Mouse (Mus musculus) intestine, embryonic 16.5 days (tissue): ENCODE measurements around the gene Itgb7. TPM values are rescaled to one million over a fixed set of nuclear protein-coding genes. Genes with fewer than 3 reads are reported as not detected.

ENCODE experiments used
- ATAC-seq: fragments of 200-750 bp; cut with Nextera tagmentation; 2 replicates; pipeline ENCODE4 v1.8.0; 2017; ENCODE audit warnings: moderate TSS enrichment, moderate library complexity
- H3K27ac ChIP-seq: fragments of 300-500 bp; sonication (generic); 2 replicates; pipeline ENCODE4 v1.5.1; 2014; ENCODE audit warnings: mild to moderate bottlenecking, low read length
- H3K27me3 ChIP-seq: fragments of 300-500 bp; sonication (generic); replicated peaks from 2 replicates; pipeline ENCODE4 v1.6.1; 2014; ENCODE audit warnings: low read length, control low read depth, mixed read lengths; ENCODE audit not compliant: control insufficient read depth, insufficient read depth
- H3K36me3 ChIP-seq: fragments of 300-500 bp; sonication (generic); 2 replicates; pipeline ENCODE4 v1.6.1; 2014; ENCODE audit warnings: low read length, control low read depth; ENCODE audit not compliant: control insufficient read depth, insufficient read depth
- H3K4me1 ChIP-seq: fragments of 300-500 bp; sonication (generic); 2 replicates; pipeline ENCODE4 v1.6.1; 2014; ENCODE audit warnings: low read length, control low read depth, mixed read lengths; ENCODE audit not compliant: control insufficient read depth, insufficient read depth
- H3K4me2 ChIP-seq: fragments of 300-500 bp; sonication (generic); 2 replicates; pipeline ENCODE4 v1.6.1; 2014; ENCODE audit warnings: low read depth, low read length, control low read depth
- H3K4me3 ChIP-seq: fragments of 300-500 bp; sonication (generic); 2 replicates; pipeline ENCODE4 v1.5.1; 2014; ENCODE audit warnings: mild to moderate bottlenecking, low read length
- H3K9ac ChIP-seq: fragments of 300-500 bp; sonication (generic); 2 replicates; pipeline ENCODE4 v1.6.1; 2014; ENCODE audit warnings: low read depth, low read length
- H3K9me3 ChIP-seq: fragments of 300-500 bp; sonication (generic); 2 replicates; pipeline ENCODE4 v1.6.1; 2016; ENCODE audit warnings: low read length, control low read depth; ENCODE audit not compliant: control insufficient read depth
- WGBS: fragments of 180-500 bp; shearing (Covaris S2); extraction: QIAGEN DNeasy Blood & Tissue Kit; methylation state at CpG from one replicate; pipeline ENCODE4 v1.1.7; 2014; 5-methylcytosine and 5-hydroxymethylcytosine counted together
- polyA plus RNA-seq: library from polyadenylated mRNA; unstranded; fragments of >200 nt; fragmentation: Nextera tagmentation; extraction: Ambion mirVana; gene quantifications from 2 replicates; pipeline ENCODE4 v1.2.1, GENCODE M21; 2015

Gene Itgb7
- polyA plus RNA-seq, 1 experiment from 2014 or later, result 10.3 TPM

- H3K9me3 ChIP-seq, result no peaks in the 10 kb centered on the region
- no peak overlapping the region for H3K9ac ChIP-seq
- no peak for ATAC-seq
- peaks cover 25% of the 10 kb centered on the region for H3K4me1 ChIP-seq
- WGBS, result 68% methylated on average over 5 of the region's 5 CpGs
- H3K27me3 ChIP-seq, result no peaks in the 10 kb centered on the region
- no peak overlapping the region for H3K4me2 ChIP-seq
- no peak overlapping the region for H3K27ac ChIP-seq
- no peaks in the 10 kb centered on the region for H3K36me3 ChIP-seq
- H3K4me3 ChIP-seq, result no peak overlapping the region
Measured at GRCm38 (mm10) chr15:102250521-102250920, 18.8 kb upstream of the Itgb7 start.

- peaks cover 30% of the 10 kb centered on the region for H3K4me1 ChIP-seq
- H3K27me3 ChIP-seq, result no peaks in the 10 kb centered on the region
- peak overlapping the region; percentile 68 for H3K27ac ChIP-seq
- 0 out of 2 replicates have a peak overlapping the region, but pooled peaks have one; percentile 45 for H3K4me2 ChIP-seq
- H3K36me3 ChIP-seq, result no peaks in the 10 kb centered on the region
- ATAC-seq, result no peak
- H3K9ac ChIP-seq, result 0 out of 2 replicates have a peak overlapping the region, but pooled peaks have one; percentile 38
- no peak overlapping the region for H3K4me3 ChIP-seq
- WGBS, result 49% methylated on average over 9 of the region's 9 CpGs
- H3K9me3 ChIP-seq, result no peaks in the 10 kb centered on the region
Measured at GRCm38 (mm10) chr15:102249967-102250366, 18.2 kb upstream of the Itgb7 start.

- no peaks in the 10 kb centered on the region for H3K36me3 ChIP-seq
- peaks cover 33% of the 10 kb centered on the region for H3K4me1 ChIP-seq
- ATAC-seq, result no peak
- no peaks in the 10 kb centered on the region for H3K9me3 ChIP-seq
- no peaks in the 10 kb centered on the region for H3K27me3 ChIP-seq
- H3K4me3 ChIP-seq, result peak overlapping the region; percentile 8
- WGBS, result 6% methylated on average over 13 of the region's 13 CpGs
- peak overlapping the region; percentile 45 for H3K4me2 ChIP-seq
- H3K27ac ChIP-seq, result peak overlapping the region; percentile 68
- H3K9ac ChIP-seq, result peak overlapping the region; percentile 38; the same call in 1 of the 2 replicates
Measured at GRCm38 (mm10) chr15:102249251-102249691, 17.5 kb upstream of the Itgb7 start.

- H3K27me3 ChIP-seq, result no peaks in the 10 kb centered on the region
- H3K9ac ChIP-seq, result no peak overlapping the region
- whole genome bisulfite sequencing, result 24% methylated on average over 3 of the region's 3 CpGs
Measured at GRCm38 (mm10) chr15:102248812-102249191, 17.1 kb upstream of the Itgb7 start.

GRCm38 (mm10) chr15:102248131-102248811 lies 16.5 kb upstream of the Itgb7 start:
- no peaks in the 10 kb centered on the region for H3K36me3 ChIP-seq
- H3K9me3 ChIP-seq, result no peaks in the 10 kb centered on the region
- no peak for ATAC-seq
- peak overlapping the region; percentile 80 for H3K9ac ChIP-seq
- H3K4me1 ChIP-seq, result peaks cover 43% of the 10 kb centered on the region
- H3K27ac ChIP-seq, result peak overlapping the region; percentile 98
- 21% methylated on average over 8 of the region's 8 CpGs for WGBS
- peak overlapping the region; percentile 69 for H3K4me3 ChIP-seq
- H3K4me2 ChIP-seq, result peak overlapping the region; percentile 96
- no peaks in the 10 kb centered on the region for H3K27me3 ChIP-seq

More at GRCm38 (mm10) chr15:102248812-102249191, 17.1 kb upstream of the Itgb7 start:
- Histone ChIP-seq H3K9me3 (no peaks in the 10 kb centered on the region), H3K4me2 (peak overlapping the region; percentile 96; the same call in 1 of the 2 replicates), H3K4me3 (no peak overlapping the region), H3K4me1 (peaks cover 38% of the 10 kb centered on the region), H3K27ac (peak overlapping the region; percentile 68), H3K36me3 (no peaks in the 10 kb centered on the region)
- ATAC-seq, result no peak

GRCm38 (mm10) chr15:102247252-102248130 lies 15.7 kb upstream of the Itgb7 start:
- under 1% methylated on average over 55 of the region's 65 CpGs for WGBS
- Histone ChIP-seq H3K9ac (peak overlapping the region; percentile 80), H3K36me3 (no peaks in the 10 kb centered on the region), H3K4me2 (peak overlapping the region; percentile 96), H3K4me1 (peaks cover 51% of the 10 kb centered on the region), H3K4me3 (peak overlapping the region; percentile 69), H3K27me3 (no peaks in the 10 kb centered on the region), H3K27ac (peak overlapping the region; percentile 98), H3K9me3 (no peaks in the 10 kb centered on the region)
- ATAC-seq, result peak; percentile 51

GRCm38 (mm10) chr15:102246866-102247251 lies 15.1 kb upstream of the Itgb7 start:
- under 1% methylated on average over 35 of the region's 35 CpGs for WGBS
- Histone ChIP-seq H3K9ac (peak overlapping the region; percentile 80), H3K36me3 (no peaks in the 10 kb centered on the region), H3K27ac (peak overlapping the region; percentile 98), H3K4me2 (peak overlapping the region; percentile 96), H3K27me3 (no peaks in the 10 kb centered on the region), H3K4me3 (peak overlapping the region; percentile 69), H3K9me3 (no peaks in the 10 kb centered on the region), H3K4me1 (peaks cover 52% of the 10 kb centered on the region)
- ATAC-seq, result peak; percentile 81

GRCm38 (mm10) chr15:102245891-102246741 lies 14.4 kb upstream of the Itgb7 start:
- peak overlapping the region; percentile 96 for H3K4me2 ChIP-seq
- no peaks in the 10 kb centered on the region for H3K27me3 ChIP-seq
- H3K9ac ChIP-seq, result peak overlapping the region; percentile 80
- H3K9me3 ChIP-seq, result no peaks in the 10 kb centered on the region
- H3K27ac ChIP-seq, result peak overlapping the region; percentile 98
- peak overlapping the region; percentile 69 for H3K4me3 ChIP-seq
- H3K4me1 ChIP-seq, result peaks cover 52% of the 10 kb centered on the region
- peak; percentile 77 for ATAC-seq
- H3K36me3 ChIP-seq, result no peaks in the 10 kb centered on the region
- WGBS, result under 1% methylated on average over 37 of the region's 44 CpGs
